Mouse (Mus musculus) limb, embryonic 13.5 days (tissue): ENCODE results near the gene Polr1a. TPM values are rescaled to one million over a fixed set of nuclear protein-coding genes. Genes with fewer than 3 reads are reported as not detected.
"Not testable (repeated sequence)": the region's sequence is repeated elsewhere in the genome, so short reads cannot be mapped to it uniquely, and the experiment has no call there.

Experiments
- ATAC-seq: fragments of 200-750 bp; cut with Nextera tagmentation; 2 replicates; pipeline ENCODE4 v1.8.0; 2017; ENCODE audit warnings: low read depth, moderate number of reproducible peaks, moderate TSS enrichment; ENCODE audit not compliant: low FRiP score
- H3K27ac ChIP-seq: fragments of 300-500 bp; sonication (generic); 2 replicates; pipeline ENCODE4 v1.5.1; 2015; ENCODE audit warnings: inconsistent platforms, mild to moderate bottlenecking, moderate library complexity
- H3K27me3 ChIP-seq: fragments of 300-500 bp; sonication (generic); 2 replicates; pipeline ENCODE4 v1.6.1; 2015; ENCODE audit warnings: mild to moderate bottlenecking, inconsistent platforms
- H3K36me3 ChIP-seq: fragments of 300-500 bp; sonication (generic); 2 replicates; pipeline ENCODE4 v1.6.1; 2015; ENCODE audit warnings: inconsistent platforms, mild to moderate bottlenecking, moderate library complexity
- H3K4me1 ChIP-seq: fragments of 300-500 bp; sonication (generic); 2 replicates; pipeline ENCODE4 v1.6.1; 2015; ENCODE audit warnings: inconsistent platforms
- H3K4me2 ChIP-seq: fragments of 300-500 bp; sonication (generic); replicated peaks from 2 replicates; pipeline ENCODE4 v1.6.1; 2015; ENCODE audit warnings: inconsistent platforms, mild to moderate bottlenecking, moderate library complexity
- H3K4me3 ChIP-seq: fragments of 300-500 bp; sonication (generic); 2 replicates; pipeline ENCODE4 v1.5.1; 2015; ENCODE audit warnings: moderate library complexity, mild to moderate bottlenecking, inconsistent platforms
- H3K9ac ChIP-seq: fragments of 300-500 bp; sonication (generic); 2 replicates; pipeline ENCODE4 v1.6.1; 2015; ENCODE audit warnings: mild to moderate bottlenecking, inconsistent platforms
- H3K9me3 ChIP-seq: fragments of 300-500 bp; sonication (generic); 2 replicates; pipeline ENCODE4 v1.6.1; 2016; ENCODE audit warnings: inconsistent platforms
- WGBS: fragments of 180-500 bp; shearing (Covaris S2); methylation state at CpG from one replicate; pipeline ENCODE4 v1.1.7; 2015; 5-methylcytosine and 5-hydroxymethylcytosine counted together
- polyA plus RNA-seq: library from polyadenylated mRNA; unstranded; fragments of >200 nt; fragmentation: Nextera tagmentation; extraction: Ambion mirVana; gene quantifications from 2 replicates; pipeline ENCODE4 v1.2.1, GENCODE M21; 2015

Polr1a gene
- polyA plus RNA-seq, 1 experiment from 2014 or later = 37.1 TPM

DNA sequence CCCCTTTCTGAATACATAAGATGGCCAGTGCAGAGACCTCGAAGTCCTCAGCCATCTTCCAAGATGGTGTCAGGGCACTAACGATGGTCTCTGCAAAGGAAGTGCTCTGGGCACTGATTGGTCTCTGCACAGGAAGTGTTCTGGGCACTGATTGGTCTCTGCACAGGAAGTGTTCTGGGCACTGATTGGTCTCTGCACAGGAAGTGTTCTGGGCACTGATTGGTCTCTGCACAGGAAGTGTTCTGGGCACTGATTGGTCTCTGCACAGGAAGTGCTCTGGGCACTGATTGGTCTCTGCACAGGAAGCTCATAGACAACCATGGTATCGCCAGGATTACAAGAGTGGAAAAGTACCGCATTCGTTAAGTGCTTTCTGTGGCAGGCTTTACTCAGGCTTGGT is 16.4 kb downstream of the Polr1a start:
- H3K9me3 ChIP-seq, H3K27ac ChIP-seq, H3K4me2 ChIP-seq, H3K4me3 ChIP-seq, H3K9ac ChIP-seq, ATAC-seq, H3K27me3 ChIP-seq, H3K4me1 ChIP-seq: not testable (repeated sequence)
- WGBS = 93% methylated on average over 5 of the region's 5 CpGs
- H3K36me3 ChIP-seq = peaks cover 90% of the 10 kb centered on the region

DNA sequence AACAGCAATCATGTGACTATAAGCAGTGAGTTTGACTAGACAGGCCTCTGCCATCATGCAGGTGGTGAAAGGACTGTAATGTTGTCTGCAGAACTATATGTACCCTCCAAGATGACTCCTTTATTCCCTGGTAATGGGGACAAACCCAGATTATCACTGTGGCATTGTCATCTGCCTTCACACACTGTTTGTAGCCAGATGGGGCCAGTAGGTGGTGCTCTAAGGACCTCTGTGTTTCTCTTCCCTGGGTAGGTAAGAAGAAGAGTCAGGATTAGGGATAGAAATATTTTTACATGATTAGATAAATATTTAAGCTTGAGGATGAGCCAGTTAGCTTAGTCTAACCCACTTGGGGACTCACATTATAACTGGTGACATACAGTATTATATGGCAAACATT is 19.1 kb downstream of the Polr1a start:
- ATAC-seq = no peak
- no peak overlapping the region for H3K4me2 ChIP-seq
- H3K9me3 ChIP-seq = no peaks in the 10 kb centered on the region
- H3K4me3 ChIP-seq = no peak overlapping the region
- H3K36me3 ChIP-seq = peaks cover 90% of the 10 kb centered on the region
- no peak overlapping the region for H3K9ac ChIP-seq
- H3K4me1 ChIP-seq = no peaks in the 10 kb centered on the region
- no peak overlapping the region for H3K27ac ChIP-seq
- H3K27me3 ChIP-seq = no peaks in the 10 kb centered on the region

DNA sequence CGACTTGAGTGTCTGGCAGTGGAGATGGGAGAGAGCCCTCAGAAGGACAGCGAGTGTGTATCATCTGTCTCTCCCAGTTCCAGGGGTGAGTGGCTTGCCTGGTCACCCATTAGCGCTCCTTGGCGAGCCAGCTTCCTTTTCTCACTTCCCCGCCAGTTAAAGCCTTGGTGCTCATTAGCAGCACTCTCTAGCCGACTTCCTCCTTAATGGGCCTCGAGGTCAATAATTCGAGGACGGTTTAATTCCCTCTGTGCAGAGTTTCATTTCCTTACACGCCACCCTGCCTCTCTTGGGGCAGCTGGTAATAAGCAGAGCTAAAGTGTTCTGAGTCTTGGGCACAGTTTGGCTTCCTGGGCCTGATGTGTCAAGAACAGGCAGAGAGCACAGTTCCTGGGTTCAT is 21.2 kb downstream of the Polr1a start:
- no peak overlapping the region for H3K27ac ChIP-seq
- ATAC-seq = no peak
- H3K9me3 ChIP-seq = no peaks in the 10 kb centered on the region
- no peaks in the 10 kb centered on the region for H3K27me3 ChIP-seq
- H3K4me2 ChIP-seq = no peak overlapping the region
- no peak overlapping the region for H3K9ac ChIP-seq
- H3K36me3 ChIP-seq = peaks cover 85% of the 10 kb centered on the region
- H3K4me1 ChIP-seq = no peaks in the 10 kb centered on the region
- no peak overlapping the region for H3K4me3 ChIP-seq
- 45% methylated on average over 10 of the region's 10 CpGs for WGBS

DNA sequence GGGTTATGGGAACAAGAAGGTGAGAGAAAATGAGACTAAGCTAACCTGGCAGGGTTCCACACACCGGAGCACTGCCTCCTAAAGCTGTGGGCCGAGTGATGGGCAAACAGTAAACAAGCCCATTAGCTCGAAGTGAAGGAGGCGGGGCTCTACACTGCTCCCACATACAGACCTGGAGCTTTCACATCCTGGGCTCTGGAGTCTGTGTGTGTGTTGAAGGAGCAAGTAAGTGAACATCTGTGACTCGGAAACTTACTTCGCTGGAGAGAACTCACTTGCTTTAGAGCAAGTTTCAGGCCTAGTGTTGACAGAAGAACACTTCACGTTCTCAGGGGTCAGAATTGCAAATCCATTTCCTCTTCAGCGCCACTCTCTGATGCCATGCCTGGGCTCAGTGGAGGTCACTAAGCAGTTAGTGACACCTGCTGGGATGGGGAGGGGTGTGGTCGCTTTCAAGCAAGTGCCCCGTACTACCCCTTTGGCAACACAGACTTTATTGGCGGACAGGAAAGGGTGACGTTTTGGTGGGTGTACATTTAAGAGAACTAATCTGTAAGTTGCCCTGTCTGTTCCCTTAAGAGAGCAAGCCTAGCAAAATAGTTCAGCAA is 22.1 kb downstream of the Polr1a start:
- 71% methylated on average over 12 of the region's 12 CpGs for WGBS
- Histone ChIP-seq H3K27me3 (no peaks in the 10 kb centered on the region), H3K4me1 (no peaks in the 10 kb centered on the region), H3K9ac (no peak overlapping the region), H3K4me2 (no peak overlapping the region), H3K36me3 (peaks cover 81% of the 10 kb centered on the region), H3K9me3 (no peaks in the 10 kb centered on the region), H3K4me3 (no peak overlapping the region), H3K27ac (no peak overlapping the region)
- ATAC-seq = no peak

DNA sequence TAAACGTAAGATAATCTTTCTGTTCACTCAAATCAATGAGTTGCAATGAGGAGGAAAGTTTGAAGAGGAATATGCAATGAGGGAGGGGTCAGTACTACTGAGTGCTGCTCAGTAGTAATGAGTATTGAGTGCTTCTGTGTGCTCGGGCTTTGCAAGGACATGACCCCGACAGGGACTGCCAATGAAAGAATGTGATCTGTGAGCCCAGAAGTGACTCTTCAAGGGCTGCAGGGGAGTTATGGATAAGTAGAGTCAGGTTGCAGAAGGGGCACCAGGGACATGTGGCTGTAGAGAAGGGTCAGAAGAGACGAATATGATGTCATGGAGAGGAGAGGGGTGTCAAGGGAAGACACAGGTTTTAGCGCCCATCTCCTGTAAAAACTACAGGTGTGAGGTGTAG is 23.5 kb downstream of the Polr1a start:
- H3K27ac ChIP-seq = no peak overlapping the region
- H3K9ac ChIP-seq = no peak overlapping the region
- H3K36me3 ChIP-seq = peaks cover 83% of the 10 kb centered on the region
- 78% methylated on average over 5 of the region's 5 CpGs for WGBS
- no peaks in the 10 kb centered on the region for H3K9me3 ChIP-seq
- ATAC-seq = no peak
- no peaks in the 10 kb centered on the region for H3K4me1 ChIP-seq
- no peak overlapping the region for H3K4me3 ChIP-seq
- no peaks in the 10 kb centered on the region for H3K27me3 ChIP-seq
- H3K4me2 ChIP-seq = no peak overlapping the region

DNA sequence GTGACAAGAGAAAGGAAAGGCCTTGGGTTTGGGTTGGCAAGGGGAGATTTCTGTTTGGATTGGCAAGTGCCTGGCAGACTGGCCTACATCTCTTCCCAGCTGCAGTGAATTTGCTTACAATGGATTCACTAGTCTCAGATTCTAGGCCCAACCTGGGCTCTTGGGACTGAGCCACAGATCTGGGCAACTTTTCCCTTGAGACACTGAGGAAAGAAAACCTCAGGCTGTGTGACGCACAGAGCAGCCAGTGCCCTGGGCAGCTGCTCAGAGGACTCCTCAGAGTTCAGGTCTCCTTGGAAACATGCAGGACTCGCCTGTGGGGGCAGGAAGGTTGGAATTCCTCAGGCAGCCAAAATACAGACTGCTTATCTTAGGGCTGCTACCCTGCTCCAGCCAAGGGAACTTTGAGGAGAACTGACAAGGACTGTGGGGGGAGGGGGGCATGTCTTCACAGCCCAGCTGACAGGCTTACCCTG is 25.3 kb downstream of the Polr1a start:
- Histone ChIP-seq H3K27ac (0 out of 2 replicates have a peak overlapping the region, but pooled peaks have one; percentile 15), H3K9ac (no peak overlapping the region), H3K9me3 (no peaks in the 10 kb centered on the region), H3K4me1 (no peaks in the 10 kb centered on the region), H3K4me3 (no peak overlapping the region), H3K27me3 (no peaks in the 10 kb centered on the region), H3K4me2 (no peak overlapping the region), H3K36me3 (peaks cover 85% of the 10 kb centered on the region)
- ATAC-seq = peak; percentile 48; the same call in 1 of the 2 replicates
- 46% methylated on average over 2 of the region's 2 CpGs for WGBS

DNA sequence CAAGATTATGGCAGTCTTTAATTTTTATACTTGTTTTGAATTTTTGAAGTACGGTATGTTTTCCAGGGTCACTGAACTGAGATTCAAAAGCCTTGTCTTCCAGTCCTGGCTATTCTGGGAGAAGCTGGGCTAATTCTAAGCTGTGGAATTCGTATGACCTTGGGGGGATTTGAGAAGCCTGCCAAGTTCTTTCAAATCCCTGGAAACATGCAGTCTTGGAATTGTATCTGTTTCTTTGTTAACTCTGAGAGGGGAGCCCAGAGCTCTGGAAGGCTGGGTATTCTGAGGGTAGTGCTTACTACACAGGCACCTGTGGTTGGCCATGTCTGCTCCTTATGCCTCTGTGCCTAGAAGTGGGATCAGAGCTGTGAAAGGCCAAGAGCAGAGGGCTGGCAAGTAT is 26.9 kb downstream of the Polr1a start:
- no peak overlapping the region for H3K4me3 ChIP-seq
- 78% methylated on average over 2 of the region's 2 CpGs for WGBS
- peaks cover 69% of the 10 kb centered on the region for H3K36me3 ChIP-seq
- H3K27ac ChIP-seq = no peak overlapping the region
- peaks cover 3% of the 10 kb centered on the region; the same call in 1 of the 2 replicates for H3K4me1 ChIP-seq
- ATAC-seq = no peak
- H3K27me3 ChIP-seq = no peaks in the 10 kb centered on the region
- H3K4me2 ChIP-seq = no peak overlapping the region
- no peak overlapping the region for H3K9ac ChIP-seq
- H3K9me3 ChIP-seq = no peaks in the 10 kb centered on the region

DNA sequence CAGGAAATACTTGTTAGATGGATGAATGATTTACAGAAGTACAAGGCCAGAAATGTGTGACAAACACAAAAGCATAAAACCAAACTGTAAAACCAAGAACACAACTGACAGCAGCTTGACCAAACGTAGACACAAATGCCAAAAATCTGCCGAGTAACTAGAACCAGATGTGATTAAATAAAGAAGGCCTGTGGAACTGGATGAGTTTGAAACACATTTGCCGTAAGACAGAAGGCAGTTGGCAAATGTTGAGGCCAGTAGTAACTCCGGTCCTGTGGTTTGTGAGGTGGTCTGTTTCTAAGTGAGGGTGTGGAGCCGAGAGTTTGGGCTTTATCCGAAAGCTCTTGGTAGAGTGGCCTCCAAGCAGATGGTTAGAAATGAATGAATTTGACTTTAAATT is 32.1 kb downstream of the Polr1a start:
- Histone ChIP-seq H3K4me1 (peaks cover 9% of the 10 kb centered on the region; the same call in 1 of the 2 replicates), H3K9me3 (no peaks in the 10 kb centered on the region), H3K4me3 (no peak overlapping the region), H3K36me3 (peaks cover 57% of the 10 kb centered on the region), H3K9ac (no peak overlapping the region), H3K4me2 (no peak overlapping the region), H3K27me3 (no peaks in the 10 kb centered on the region), H3K27ac (no peak overlapping the region)
- WGBS = 30% methylated on average over 6 of the region's 6 CpGs
- ATAC-seq = no peak; the same call in 1 of the 2 replicates

DNA sequence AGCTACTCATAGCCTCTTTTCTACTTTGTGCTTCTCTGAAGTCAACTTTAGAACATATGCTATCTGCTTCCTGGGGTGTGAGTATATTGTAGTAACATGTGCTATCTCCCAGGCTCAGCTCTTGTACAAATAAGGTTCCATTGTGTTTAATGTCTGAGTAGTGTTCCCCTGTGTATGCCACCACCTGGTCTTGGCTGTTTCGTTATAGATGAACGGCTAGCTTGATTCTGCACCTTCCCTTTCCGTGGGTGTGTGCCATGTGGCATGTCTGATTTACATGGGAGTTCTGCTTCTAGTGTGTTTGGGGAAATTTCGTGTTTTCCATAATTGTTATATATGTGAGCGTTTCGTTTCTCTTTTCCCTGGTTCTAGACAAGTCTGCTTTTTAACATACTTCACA is 36.2 kb downstream of the Polr1a start:
- Histone ChIP-seq H3K36me3 (peaks cover 64% of the 10 kb centered on the region), H3K9ac (no peak overlapping the region), H3K9me3 (no peaks in the 10 kb centered on the region), H3K4me3 (no peak overlapping the region), H3K27ac (no peak overlapping the region), H3K27me3 (no peaks in the 10 kb centered on the region), H3K4me1 (peaks cover 9% of the 10 kb centered on the region; the same call in 1 of the 2 replicates), H3K4me2 (no peak overlapping the region)
- 91% methylated on average over 6 of the region's 6 CpGs for WGBS
- ATAC-seq = no peak

DNA sequence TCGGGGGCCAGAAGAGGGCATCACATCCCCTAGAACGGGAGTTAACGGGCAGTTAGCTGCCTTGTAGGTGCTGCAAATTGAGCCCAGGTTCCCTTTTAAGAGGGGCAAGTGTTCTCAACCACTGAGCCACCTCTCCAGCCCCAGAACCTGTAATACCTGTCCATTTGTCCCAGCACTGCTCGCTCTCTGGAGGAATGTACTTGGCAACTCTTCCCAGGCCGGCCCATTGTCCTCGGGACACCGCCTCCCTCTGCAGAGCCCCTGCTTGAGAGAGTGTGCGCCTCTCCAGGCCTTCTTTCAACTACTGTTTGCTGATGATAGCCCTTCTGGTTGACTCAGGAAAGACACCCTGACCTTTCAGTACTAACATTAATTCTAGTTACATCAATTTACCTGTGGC is 37.3 kb downstream of the Polr1a start:
- Histone ChIP-seq H3K4me2 (no peak overlapping the region), H3K36me3 (peaks cover 71% of the 10 kb centered on the region), H3K4me1 (peaks cover 2% of the 10 kb centered on the region; the same call in 1 of the 2 replicates), H3K9me3 (no peaks in the 10 kb centered on the region), H3K27me3 (no peaks in the 10 kb centered on the region), H3K27ac (no peak overlapping the region), H3K4me3 (no peak overlapping the region), H3K9ac (no peak overlapping the region)
- 91% methylated on average over 8 of the region's 8 CpGs for WGBS
- ATAC-seq = no peak

DNA sequence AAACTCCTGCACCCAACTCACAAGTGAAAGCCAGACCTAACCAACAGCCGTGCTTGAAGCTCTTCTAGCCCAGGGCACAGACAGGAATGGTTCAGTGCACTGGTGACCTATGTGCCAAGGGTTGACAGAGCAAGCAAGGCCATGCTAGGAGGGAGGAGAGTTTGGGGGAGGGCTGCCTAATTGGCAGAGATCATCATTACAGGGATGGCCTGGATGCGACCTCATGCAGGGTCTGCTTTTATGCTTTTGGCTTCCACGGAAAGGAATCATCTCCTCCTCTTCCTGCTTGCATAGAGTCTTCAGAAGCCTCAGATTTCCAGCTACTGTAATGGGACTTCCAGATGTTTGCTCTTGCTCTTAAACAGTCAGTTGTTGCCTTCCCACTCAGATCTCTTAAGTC is 40.9 kb downstream of the Polr1a start:
- WGBS = 78% methylated on average over 3 of the region's 3 CpGs
- H3K27me3 ChIP-seq = no peaks in the 10 kb centered on the region
- no peaks in the 10 kb centered on the region for H3K4me1 ChIP-seq
- ATAC-seq = no peak
- no peak overlapping the region for H3K9ac ChIP-seq
- no peak overlapping the region for H3K27ac ChIP-seq
- no peak overlapping the region for H3K4me2 ChIP-seq
- no peak overlapping the region for H3K4me3 ChIP-seq
- peaks cover 88% of the 10 kb centered on the region for H3K36me3 ChIP-seq
- H3K9me3 ChIP-seq = no peaks in the 10 kb centered on the region

DNA sequence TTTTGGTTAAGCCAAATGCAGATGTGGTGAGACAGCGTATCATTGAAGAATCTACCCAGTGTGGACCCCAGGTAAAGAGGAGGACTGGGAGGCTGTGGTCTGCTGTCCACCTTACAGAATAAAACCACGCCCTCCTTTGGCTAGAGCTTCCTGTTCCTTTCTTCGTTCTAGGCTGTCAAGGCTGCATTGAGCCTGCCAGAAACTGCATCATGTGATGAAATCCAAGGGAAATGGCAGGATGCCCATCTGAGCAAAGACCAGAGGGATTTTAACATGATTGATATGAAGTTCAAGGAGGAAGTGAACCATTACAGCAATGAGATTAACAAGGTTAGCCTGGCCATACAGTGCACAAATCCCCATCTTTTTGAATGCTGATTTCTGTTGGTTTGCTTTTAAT is 41.7 kb downstream of the Polr1a start:
- 89% methylated on average over 3 of the region's 3 CpGs for WGBS
- Histone ChIP-seq H3K9me3 (no peaks in the 10 kb centered on the region), H3K36me3 (peaks cover 89% of the 10 kb centered on the region), H3K27ac (no peak overlapping the region), H3K4me3 (no peak overlapping the region), H3K4me1 (no peaks in the 10 kb centered on the region), H3K4me2 (no peak overlapping the region), H3K27me3 (no peaks in the 10 kb centered on the region), H3K9ac (no peak overlapping the region)
- no peak for ATAC-seq

DNA sequence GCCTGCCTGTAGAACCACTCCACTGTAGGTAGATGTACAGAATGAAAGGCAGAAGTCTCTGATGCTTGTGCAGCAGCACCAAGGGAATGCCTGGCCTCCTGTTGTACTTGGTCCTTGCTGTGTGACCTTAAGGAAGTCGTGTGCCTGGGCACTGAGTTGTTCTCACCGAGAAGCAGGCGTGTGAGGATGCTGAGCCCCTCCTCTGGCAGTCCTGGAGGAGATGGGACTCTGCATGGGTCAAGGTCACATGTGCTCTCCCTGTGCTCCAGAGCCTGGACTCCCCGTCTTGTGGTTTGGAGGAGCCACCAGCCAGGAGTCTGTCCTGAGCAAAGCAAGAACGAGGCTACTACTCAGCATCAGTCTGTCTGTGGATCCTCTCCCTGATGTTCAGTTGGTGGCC is 42.3 kb downstream of the Polr1a start:
- ATAC-seq = no peak
- WGBS = 93% methylated on average over 5 of the region's 5 CpGs
- peaks cover 84% of the 10 kb centered on the region for H3K36me3 ChIP-seq

More for the DNA sequence above, 42.3 kb downstream of the Polr1a start:
- Histone ChIP-seq H3K27ac (no peak overlapping the region), H3K4me3 (no peak overlapping the region), H3K27me3 (no peaks in the 10 kb centered on the region), H3K4me1 (no peaks in the 10 kb centered on the region), H3K9me3 (no peaks in the 10 kb centered on the region), H3K4me2 (no peak overlapping the region), H3K9ac (no peak overlapping the region)
